Mouse (Mus musculus) forebrain, embryonic 11.5 days (tissue): ENCODE data around the gene Cytip. TPM values are rescaled to one million over a fixed set of nuclear protein-coding genes. Genes with fewer than 3 reads are reported as not detected.

Experiments used
- ATAC-seq: fragments of 200-750 bp; cut with Nextera tagmentation; replicated peaks from 2 replicates; pipeline ENCODE4 v1.8.0; 2017; ENCODE audit warnings: moderate TSS enrichment; ENCODE audit not compliant: low FRiP score
- DNase-seq: peaks from one replicate; pipeline ENCODE4 v3.0.0-alpha.2; 2017; ENCODE audit warnings: low spot score
- H3K27ac ChIP-seq: fragments of 300-500 bp; sonication (generic); 2 replicates; pipeline ENCODE4 v1.5.1; 2014; ENCODE audit warnings: low read depth, low read length
- H3K27me3 ChIP-seq: fragments of 300-500 bp; sonication (generic); 2 replicates; pipeline ENCODE4 v1.6.1; 2014; ENCODE audit warnings: mild to moderate bottlenecking, low read length, mixed read lengths; ENCODE audit not compliant: control insufficient read depth, insufficient read depth
- H3K36me3 ChIP-seq: fragments of 300-500 bp; sonication (generic); 2 replicates; pipeline ENCODE4 v1.6.1; 2014; ENCODE audit warnings: mild to moderate bottlenecking, low read length, moderate library complexity, mixed read lengths; ENCODE audit not compliant: control insufficient read depth, insufficient read depth
- H3K4me1 ChIP-seq: fragments of 300-500 bp; sonication (generic); replicated peaks from 2 replicates; pipeline ENCODE4 v1.6.1; 2014; ENCODE audit warnings: low read length, mixed read lengths; ENCODE audit not compliant: control insufficient read depth, insufficient read depth
- H3K4me2 ChIP-seq: fragments of 300-500 bp; sonication (generic); 2 replicates; pipeline ENCODE4 v1.6.1; 2014; ENCODE audit warnings: low read depth, mild to moderate bottlenecking, low read length, moderate library complexity, mixed read lengths; ENCODE audit not compliant: severe bottlenecking
- H3K4me3 ChIP-seq: fragments of 300-500 bp; sonication (generic); 2 replicates; pipeline ENCODE4 v1.5.1; 2014; ENCODE audit warnings: low read depth, low read length
- H3K9ac ChIP-seq: fragments of 300-500 bp; sonication (generic); 2 replicates; pipeline ENCODE4 v1.6.1; 2014; ENCODE audit warnings: low read length
- H3K9me3 ChIP-seq: fragments of 300-500 bp; sonication (generic); 2 replicates; pipeline ENCODE4 v1.6.1; 2016; ENCODE audit warnings: low read length, mixed read lengths; ENCODE audit not compliant: control insufficient read depth
- WGBS: fragments of 180-500 bp; shearing (Covaris S2); extraction: QIAGEN DNeasy Blood & Tissue Kit; methylation state at CpG from one replicate; pipeline ENCODE4 v1.1.7; 2014; 5-methylcytosine and 5-hydroxymethylcytosine counted together
- polyA plus RNA-seq: library from polyadenylated mRNA; unstranded; fragments of >200 nt; fragmentation: Nextera tagmentation; extraction: Ambion mirVana; gene quantifications from 2 replicates; pipeline ENCODE4 v1.2.1, GENCODE M21; 2014

The Cytip gene
- polyA plus RNA-seq, 1 experiment from 2014 or later = 0.21 TPM

- H3K4me2 ChIP-seq = no peak overlapping the region
- DNase-seq (no peak), ATAC-seq (no peak)
- no peaks in the 10 kb centered on the region for H3K36me3 ChIP-seq
- no peaks in the 10 kb centered on the region for H3K9me3 ChIP-seq
- H3K9ac ChIP-seq = no peak overlapping the region
- no peaks in the 10 kb centered on the region for H3K4me1 ChIP-seq
- H3K27me3 ChIP-seq = no peaks in the 10 kb centered on the region
- WGBS = 90% methylated on average over 7 of the region's 7 CpGs
- H3K27ac ChIP-seq = no peak overlapping the region
- no peak overlapping the region for H3K4me3 ChIP-seq
Observed at GRCm38 (mm10) chr2:58149983-58150405, 45.3 kb downstream of the Cytip start.

GRCm38 (mm10) chr2:58146572-58146971, 48.8 kb downstream of the Cytip start:
- H3K27me3 ChIP-seq = no peaks in the 10 kb centered on the region
- no peak for ATAC-seq
- no peak overlapping the region for H3K9ac ChIP-seq
- no peak overlapping the region for H3K27ac ChIP-seq
- H3K36me3 ChIP-seq = no peaks in the 10 kb centered on the region
- no peaks in the 10 kb centered on the region for H3K4me1 ChIP-seq
- WGBS = 91% methylated on average over 5 of the region's 5 CpGs
- no peak overlapping the region for H3K4me2 ChIP-seq
- no peaks in the 10 kb centered on the region for H3K9me3 ChIP-seq
- H3K4me3 ChIP-seq = no peak overlapping the region
- no peak for DNase-seq

GRCm38 (mm10) chr2:58140531-58140930, 54.8 kb downstream of the Cytip start:
- Histone ChIP-seq H3K4me1 (no peaks in the 10 kb centered on the region), H3K4me2 (no peak overlapping the region), H3K9ac (no peak overlapping the region), H3K36me3 (no peaks in the 10 kb centered on the region), H3K4me3 (no peak overlapping the region), H3K9me3 (no peaks in the 10 kb centered on the region), H3K27ac (no peak overlapping the region), H3K27me3 (no peaks in the 10 kb centered on the region)
- ATAC-seq (no peak), DNase-seq (no peak)
- WGBS = 74% methylated on average over 1 of the region's 1 CpGs

GRCm38 (mm10) chr2:58138611-58139010, 56.7 kb downstream of the Cytip start:
- Histone ChIP-seq H3K9me3 (no peaks in the 10 kb centered on the region), H3K4me3 (no peak overlapping the region), H3K27ac (no peak overlapping the region), H3K36me3 (no peaks in the 10 kb centered on the region), H3K4me1 (no peaks in the 10 kb centered on the region), H3K9ac (no peak overlapping the region), H3K4me2 (no peak overlapping the region), H3K27me3 (no peaks in the 10 kb centered on the region)
- WGBS = 92% methylated on average over 5 of the region's 5 CpGs
- DNase-seq (no peak), ATAC-seq (no peak)

- Histone ChIP-seq H3K9ac (no peak overlapping the region), H3K27ac (no peak overlapping the region), H3K27me3 (no peaks in the 10 kb centered on the region), H3K4me2 (no peak overlapping the region), H3K4me3 (no peak overlapping the region), H3K9me3 (no peaks in the 10 kb centered on the region), H3K36me3 (no peaks in the 10 kb centered on the region), H3K4me1 (no peaks in the 10 kb centered on the region)
- WGBS = 95% methylated on average over 7 of the region's 7 CpGs
- DNase-seq = no peak
- no peak for ATAC-seq
Observed at GRCm38 (mm10) chr2:58137676-58138075, 57.7 kb downstream of the Cytip start.

- no peaks in the 10 kb centered on the region for H3K9me3 ChIP-seq
- no peak overlapping the region for H3K4me3 ChIP-seq
- WGBS = 87% methylated on average over 4 of the region's 4 CpGs
- H3K27me3 ChIP-seq = no peaks in the 10 kb centered on the region
- no peaks in the 10 kb centered on the region for H3K36me3 ChIP-seq
- H3K27ac ChIP-seq = no peak overlapping the region
- H3K4me2 ChIP-seq = no peak overlapping the region
- H3K4me1 ChIP-seq = no peaks in the 10 kb centered on the region
- ATAC-seq (no peak), DNase-seq (no peak)
- no peak overlapping the region for H3K9ac ChIP-seq
Observed at GRCm38 (mm10) chr2:58136526-58136925, 58.8 kb downstream of the Cytip start.

GRCm38 (mm10) chr2:58135061-58135463, 60.3 kb downstream of the Cytip start:
- WGBS = 85% methylated on average over 2 of the region's 2 CpGs
- DNase-seq (no peak), ATAC-seq (no peak)
- no peak overlapping the region for H3K4me2 ChIP-seq
- no peak overlapping the region for H3K4me3 ChIP-seq
- no peak overlapping the region for H3K27ac ChIP-seq
- H3K36me3 ChIP-seq = no peaks in the 10 kb centered on the region
- H3K27me3 ChIP-seq = no peaks in the 10 kb centered on the region
- no peaks in the 10 kb centered on the region for H3K9me3 ChIP-seq
- H3K9ac ChIP-seq = no peak overlapping the region
- H3K4me1 ChIP-seq = no peaks in the 10 kb centered on the region

- H3K4me1 ChIP-seq = no peaks in the 10 kb centered on the region
- H3K9ac ChIP-seq = no peak overlapping the region
- DNase-seq (no peak), ATAC-seq (no peak)
- no peak overlapping the region for H3K4me3 ChIP-seq
- no peaks in the 10 kb centered on the region for H3K27me3 ChIP-seq
- H3K9me3 ChIP-seq = no peaks in the 10 kb centered on the region
- H3K36me3 ChIP-seq = no peaks in the 10 kb centered on the region
- no peak overlapping the region for H3K4me2 ChIP-seq
- WGBS = 68% methylated on average over 2 of the region's 2 CpGs
- no peak overlapping the region for H3K27ac ChIP-seq
Observed at GRCm38 (mm10) chr2:58132597-58132996, 62.7 kb downstream of the Cytip start.

GRCm38 (mm10) chr2:58129903-58130302, 65.4 kb downstream of the Cytip start:
- Histone ChIP-seq H3K4me3 (no peak overlapping the region), H3K36me3 (no peaks in the 10 kb centered on the region), H3K4me2 (no peak overlapping the region), H3K27ac (no peak overlapping the region), H3K27me3 (no peaks in the 10 kb centered on the region), H3K9ac (no peak overlapping the region), H3K9me3 (no peaks in the 10 kb centered on the region), H3K4me1 (no peaks in the 10 kb centered on the region)
- ATAC-seq (no peak), DNase-seq (no peak)
- WGBS = 87% methylated on average over 5 of the region's 5 CpGs
